Mouse (Mus musculus): ENCODE data around the gene Irgm2. TPM values are rescaled to one million over a fixed set of nuclear protein-coding genes. Genes with fewer than 3 reads are reported as not detected.
"Not testable (repeated sequence)": the region's sequence is repeated elsewhere in the genome, so short reads cannot be mapped to it uniquely, and the experiment has no call there.

The Irgm2 gene
- 10.0 and 12.3 TPM in 2 replicates for polyA plus RNA-seq (2011; ENCODE audit: insufficient read length, low read depth, missing spikeins)

- peak within 1 kb of the TSS; percentile 61 for H3K4me3 ChIP-seq (ENCODE audit: insufficient read depth, low read length)
- H3K4me1 ChIP-seq (ENCODE audit: control insufficient read depth, insufficient read depth, low read length): not testable (repeated sequence)
- TF ChIP-seq POLR2A (IDR thresholded peaks at IDR 0.05; ENCODE audit: low read depth, low read length): peak; percentile 55
- H3K27ac ChIP-seq (ENCODE audit: insufficient read depth, low read length): peak within 1 kb of the TSS; percentile 28; the same call in 1 of the 2 replicates
Observed at GRCm38 (mm10) chr11:58199229-58200037, at the start of gene Irgm2, which contains the start of gene Igtp. Irgm2 (plus strand) TSS chr11:58199618. Igtp (plus strand) TSS chr11:58199556.

GRCm38 (mm10) chr11:58155458-58155857, 44.0 kb upstream of the Irgm2 start:
- TF ChIP-seq CTCF (IDR thresholded peaks at IDR 0.05; ENCODE audit: borderline replicate concordance, insufficient read depth, low read length) (no peak), POLR2A (IDR thresholded peaks at IDR 0.05; ENCODE audit: low read depth, low read length) (no peak)
- Histone ChIP-seq H3K27ac (ENCODE audit: insufficient read depth, low read length) (no peak overlapping the region), H3K4me1 (ENCODE audit: control insufficient read depth, insufficient read depth, low read length) (no peaks in the 10 kb centered on the region), H3K4me3 (ENCODE audit: insufficient read depth, low read length) (no peak overlapping the region)

DNA sequence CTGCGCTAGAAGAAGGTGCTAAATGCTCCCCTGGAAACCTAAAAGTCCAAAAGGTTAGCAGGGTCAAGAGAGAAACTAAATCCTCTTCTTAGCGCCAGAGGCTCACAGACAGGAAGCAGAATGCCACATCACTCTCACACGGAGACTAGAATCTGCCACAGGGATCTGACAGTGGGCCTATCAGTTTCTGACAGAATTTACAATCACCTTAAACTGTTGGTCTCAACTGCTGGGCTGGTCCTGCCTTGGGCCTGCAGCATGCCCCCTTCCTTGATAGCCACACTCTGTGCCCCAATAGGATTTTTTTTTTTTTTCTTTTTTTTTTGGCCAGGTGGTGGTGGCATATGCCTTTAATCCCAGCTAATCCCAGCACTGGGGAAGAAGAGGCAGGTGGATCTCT, 42.5 kb upstream of the Irgm2 start:
- H3K27ac ChIP-seq (ENCODE audit: insufficient read depth, low read length): no peak overlapping the region
- H3K4me1 ChIP-seq (ENCODE audit: control insufficient read depth, insufficient read depth, low read length): no peaks in the 10 kb centered on the region
- no peak overlapping the region for H3K4me3 ChIP-seq (ENCODE audit: insufficient read depth, low read length)
- TF ChIP-seq CTCF (IDR thresholded peaks at IDR 0.05; ENCODE audit: borderline replicate concordance, insufficient read depth, low read length): no peak
- TF ChIP-seq POLR2A (IDR thresholded peaks at IDR 0.05; ENCODE audit: low read depth, low read length): no peak

DNA sequence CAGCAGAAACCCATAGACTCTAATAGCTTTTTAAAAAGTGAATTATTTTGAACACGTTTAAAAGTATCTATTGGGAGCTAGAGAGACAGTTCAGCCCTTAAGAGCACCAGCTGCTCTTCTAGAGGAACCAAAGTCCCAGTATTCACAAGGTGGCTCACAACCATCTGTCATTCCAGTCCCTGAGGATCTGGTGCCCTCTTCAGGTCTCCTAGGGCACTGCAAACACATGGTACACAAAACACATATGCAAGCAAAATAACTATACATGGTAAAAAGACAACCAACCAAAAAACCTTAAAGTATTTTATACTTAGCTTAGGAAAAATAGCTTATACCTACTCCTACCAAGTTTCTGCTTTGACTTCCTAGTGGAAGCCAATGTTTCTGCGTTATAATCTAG, 34.3 kb upstream of the Irgm2 start:
- Histone ChIP-seq H3K27ac (ENCODE audit: insufficient read depth, low read length) (no peak overlapping the region), H3K4me1 (ENCODE audit: control insufficient read depth, insufficient read depth, low read length) (no peaks in the 10 kb centered on the region), H3K4me3 (ENCODE audit: insufficient read depth, low read length) (no peak overlapping the region)
- no peak for TF ChIP-seq POLR2A (IDR thresholded peaks at IDR 0.05; ENCODE audit: low read depth, low read length)
- no peak for TF ChIP-seq CTCF (IDR thresholded peaks at IDR 0.05; ENCODE audit: borderline replicate concordance, insufficient read depth, low read length)

- peak overlapping the region; percentile 98 for H3K4me3 ChIP-seq (ENCODE audit: insufficient read depth, low read length)
- H3K4me1 ChIP-seq (ENCODE audit: control insufficient read depth, insufficient read depth, low read length): no peaks in the 10 kb centered on the region
- peak overlapping the region; percentile 42; the same call in 1 of the 2 replicates for H3K27ac ChIP-seq (ENCODE audit: insufficient read depth, low read length)
- TF ChIP-seq CTCF (IDR thresholded peaks at IDR 0.05; ENCODE audit: borderline replicate concordance, insufficient read depth, low read length) (no peak), POLR2A (IDR thresholded peaks at IDR 0.05; ENCODE audit: low read depth, low read length) (no peak)
Observed at GRCm38 (mm10) chr11:58167822-58168166, 31.6 kb upstream of the Irgm2 start.

DNA sequence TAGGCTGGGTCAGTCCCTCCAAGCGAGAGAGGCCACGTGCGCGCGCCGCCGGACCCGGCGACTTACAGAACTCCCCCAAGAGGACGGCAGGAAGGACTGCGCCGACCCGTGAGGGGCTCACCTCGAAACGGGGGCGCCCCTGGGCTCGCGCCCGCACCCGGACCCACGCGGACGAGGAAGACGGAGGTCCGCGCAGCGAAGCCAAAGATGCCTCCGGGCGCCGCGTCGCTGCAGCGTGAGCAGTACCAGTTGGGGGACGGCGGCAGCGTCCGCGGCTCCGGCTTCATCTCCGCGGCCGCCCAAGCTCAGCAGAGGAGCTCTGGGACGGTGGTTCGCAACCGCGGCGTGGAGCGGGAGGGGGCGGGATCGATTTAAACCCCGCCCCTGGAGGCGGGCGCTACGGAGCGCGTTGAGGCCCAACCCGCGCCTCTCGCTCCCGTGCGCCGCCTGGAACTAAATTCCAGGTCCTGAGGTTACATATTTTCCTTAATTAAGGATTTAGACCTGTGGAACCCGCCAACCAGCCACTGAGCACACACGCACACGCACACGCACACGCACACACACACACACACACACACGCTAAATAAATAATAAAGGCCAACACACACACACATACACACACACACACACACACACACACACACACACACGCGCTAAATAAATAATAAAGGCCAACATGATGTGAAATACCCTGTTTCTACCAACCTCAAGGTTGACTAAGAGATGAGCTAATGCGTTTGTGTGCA, 31.1 kb upstream of the Irgm2 start, which contains the start of gene Gemin5:
Gemin5 (minus strand) TSS at position 373 of the 749 bp plus-strand sequence.
- Histone ChIP-seq H3K27ac (ENCODE audit: insufficient read depth, low read length) (peak within 1 kb of the TSS; percentile 42; the same call in 1 of the 2 replicates), H3K4me3 (ENCODE audit: insufficient read depth, low read length) (peak within 1 kb of the TSS; percentile 98), H3K4me1 (ENCODE audit: control insufficient read depth, insufficient read depth, low read length) (no peaks in the 10 kb centered on the region)
- TF ChIP-seq POLR2A (IDR thresholded peaks at IDR 0.05; ENCODE audit: low read depth, low read length): peak; percentile 83
- TF ChIP-seq CTCF (IDR thresholded peaks at IDR 0.05; ENCODE audit: borderline replicate concordance, insufficient read depth, low read length): no peak

DNA sequence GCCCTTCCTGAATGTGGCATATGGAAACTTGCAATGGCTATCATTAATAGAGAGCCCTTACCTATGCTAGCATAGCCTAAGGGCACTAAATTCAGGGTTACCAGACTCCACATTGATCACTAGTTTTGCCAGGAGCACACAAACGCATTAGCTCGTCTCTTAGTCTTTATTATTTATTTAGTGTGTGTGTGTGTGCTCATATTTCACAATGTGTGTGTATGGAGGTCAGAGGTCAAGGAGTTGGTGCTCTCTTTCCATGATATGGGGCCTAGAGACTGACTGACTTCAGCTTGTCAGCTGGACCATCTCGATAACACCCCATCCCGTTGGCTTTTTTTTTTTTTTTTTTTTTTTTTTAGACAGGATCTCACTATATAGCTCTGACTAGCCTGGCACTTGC, 29.8 kb upstream of the Irgm2 start:
- Histone ChIP-seq H3K27ac (ENCODE audit: insufficient read depth, low read length) (no peak overlapping the region), H3K4me1 (ENCODE audit: control insufficient read depth, insufficient read depth, low read length) (no peaks in the 10 kb centered on the region), H3K4me3 (ENCODE audit: insufficient read depth, low read length) (no peak overlapping the region)
- TF ChIP-seq CTCF (IDR thresholded peaks at IDR 0.05; ENCODE audit: borderline replicate concordance, insufficient read depth, low read length) (no peak), POLR2A (IDR thresholded peaks at IDR 0.05; ENCODE audit: low read depth, low read length) (no peak)

GRCm38 (mm10) chr11:58171459-58172091, 27.8 kb upstream of the Irgm2 start, which contains the start of gene Mrpl22:
Mrpl22 (plus strand) TSS chr11:58171661.
- TF ChIP-seq POLR2A (IDR thresholded peaks at IDR 0.05; ENCODE audit: low read depth, low read length) (peak; percentile 86), CTCF (IDR thresholded peaks at IDR 0.05; ENCODE audit: borderline replicate concordance, insufficient read depth, low read length) (no peak)
- peak within 1 kb of the TSS; percentile 84 for H3K4me3 ChIP-seq (ENCODE audit: insufficient read depth, low read length)
- no peak within 1 kb of the TSS for H3K27ac ChIP-seq (ENCODE audit: insufficient read depth, low read length)
- no peaks in the 10 kb centered on the region for H3K4me1 ChIP-seq (ENCODE audit: control insufficient read depth, insufficient read depth, low read length)

GRCm38 (mm10) chr11:58179563-58179962, 19.9 kb upstream of the Irgm2 start:
- TF ChIP-seq CTCF (IDR thresholded peaks at IDR 0.05; ENCODE audit: borderline replicate concordance, insufficient read depth, low read length): no peak
- no peak for TF ChIP-seq POLR2A (IDR thresholded peaks at IDR 0.05; ENCODE audit: low read depth, low read length)
- Histone ChIP-seq H3K4me1 (ENCODE audit: control insufficient read depth, insufficient read depth, low read length) (no peaks in the 10 kb centered on the region), H3K4me3 (ENCODE audit: insufficient read depth, low read length) (no peak overlapping the region), H3K27ac (ENCODE audit: insufficient read depth, low read length) (no peak overlapping the region)

- H3K4me1 ChIP-seq (ENCODE audit: control insufficient read depth, insufficient read depth, low read length); H3K4me3 ChIP-seq (ENCODE audit: insufficient read depth, low read length); H3K27ac ChIP-seq (ENCODE audit: insufficient read depth, low read length): not testable (repeated sequence)
Observed at GRCm38 (mm10) chr11:58179986-58180385, 19.4 kb upstream of the Irgm2 start.

All from embryonic fibroblast, embryonic 13.5 days (primary cell).